Mouse (Mus musculus) MEL (cell line): Measurements from ENCODE around the gene Cstl1. TPM values are rescaled to one million over a fixed set of nuclear protein-coding genes. Genes with fewer than 3 reads are reported as not detected.

Source experiments
- DNase-seq: peaks from one replicate; pipeline ENCODE4 v3.0.0; 2011; ENCODE audit warnings: low read depth, low spot score
- H3K27ac ChIP-seq: 2 replicates; pipeline ENCODE4 v1.5.1; 2012; ENCODE audit warnings: low read depth, mild to moderate bottlenecking, control low read depth, low read length, moderate library complexity; ENCODE audit not compliant: control insufficient read depth
- H3K27me3 ChIP-seq, 2 experiments: fragments of 150-350 bp in 1 of 2; sonication (generic) in 1 of 2; 2 replicates each; pipeline ENCODE4 v1.6.1; 2012; ENCODE audit warnings: low read length in 2 of 2, mild to moderate bottlenecking in 2 of 2, improper control_type of control experiment in 1 of 2, moderate library complexity in 1 of 2; ENCODE audit not compliant: insufficient read depth in 2 of 2, control insufficient read depth in 1 of 2
- H3K36me3 ChIP-seq, 2 experiments: 2 replicates each; pipeline ENCODE4 v1.6.1; 2012 to 2014; ENCODE audit warnings: low read length in 2 of 2, improper control_type of control experiment in 1 of 2, inconsistent platforms in 1 of 2, mild to moderate bottlenecking in 1 of 2; ENCODE audit not compliant: insufficient read depth in 2 of 2, control insufficient read depth in 1 of 2
- H3K4me1 ChIP-seq, 2 experiments: fragments of 150-350 bp in 1 of 2; sonication (generic) in 1 of 2; 2 replicates each; pipeline ENCODE4 v1.6.1; 2012; ENCODE audit warnings: low read length in 2 of 2, improper control_type of control experiment in 1 of 2, mild to moderate bottlenecking in 1 of 2; ENCODE audit not compliant: insufficient read depth in 2 of 2, control insufficient read depth in 1 of 2
- H3K4me3 ChIP-seq, 2 experiments: fragments of 150-350 bp in 1 of 2; sonication (generic) in 1 of 2; 2 replicates each; pipeline ENCODE4 v1.5.1; 2012; ENCODE audit warnings: low read depth in 2 of 2, low read length in 2 of 2, mild to moderate bottlenecking in 2 of 2, moderate library complexity in 2 of 2, control low read depth in 1 of 2, improper control_type of control experiment in 1 of 2; ENCODE audit not compliant: control insufficient read depth in 1 of 2, insufficient read depth in 1 of 2
- H3K79me2 ChIP-seq: 2 replicates; pipeline ENCODE4 v1.6.1; 2012; ENCODE audit warnings: mild to moderate bottlenecking, low read length, moderate library complexity; ENCODE audit not compliant: control insufficient read depth, poor library complexity, insufficient read depth
- H3K9ac ChIP-seq: 2 replicates; pipeline ENCODE4 v1.6.1; 2012; ENCODE audit warnings: low read depth, mild to moderate bottlenecking, control low read depth, low read length, moderate library complexity; ENCODE audit not compliant: control insufficient read depth, poor library complexity, severe bottlenecking
- H3K9me3 ChIP-seq: fragments of 150-350 bp; sonication (generic); replicated peaks from 2 replicates; pipeline ENCODE4 v1.6.1; 2012; ENCODE audit warnings: mild to moderate bottlenecking, low read length, improper control_type of control experiment, moderate library complexity; ENCODE audit not compliant: insufficient read depth
- BHLHE40 ChIP-seq: IDR thresholded peaks from 2 replicates; pipeline ENCODE4 v1.6.1; 2012; ENCODE audit warnings: low read depth, mild to moderate bottlenecking, inconsistent platforms, low read length, improper control_type of control experiment, borderline replicate concordance
- CHD1 ChIP-seq: IDR thresholded peaks from 2 replicates; pipeline ENCODE4 v1.6.1; 2012; ENCODE audit warnings: low read depth, mild to moderate bottlenecking, inconsistent platforms, low read length, improper control_type of control experiment
- CHD2 ChIP-seq: IDR thresholded peaks from 2 replicates; pipeline ENCODE4 v1.6.1; 2011; ENCODE audit warnings: low read length, improper control_type of control experiment
- ELF1 ChIP-seq: IDR thresholded peaks from 2 replicates; pipeline ENCODE4 v1.6.1; 2014; ENCODE audit warnings: low read depth, mild to moderate bottlenecking, inconsistent platforms, low read length, improper control_type of control experiment, moderate library complexity
- EP300 ChIP-seq, 2 experiments: IDR thresholded peaks; 2 replicates each; pipeline ENCODE4 v1.6.1; 2011; ENCODE audit warnings: improper control_type of control experiment in 2 of 2, low read length in 2 of 2, low read depth in 1 of 2, mild to moderate bottlenecking in 1 of 2
- ETS1 ChIP-seq: IDR thresholded peaks from 2 replicates; pipeline ENCODE4 v1.6.1; 2012; ENCODE audit warnings: low read depth, mild to moderate bottlenecking, inconsistent platforms, low read length, improper control_type of control experiment, moderate library complexity
- GABPA ChIP-seq: IDR thresholded peaks from 2 replicates; pipeline ENCODE4 v1.6.1; 2012; ENCODE audit warnings: low read depth, mild to moderate bottlenecking, inconsistent platforms, low read length, improper control_type of control experiment, moderate library complexity
- KAT2A ChIP-seq: conservative IDR thresholded peaks from 2 replicates; pipeline ENCODE4 v1.6.1; 2012; ENCODE audit warnings: low read depth, low read length, improper control_type of control experiment, inconsistent platforms
- MAX ChIP-seq: IDR thresholded peaks from 2 replicates; pipeline ENCODE4 v1.6.1; 2011; ENCODE audit warnings: low read length, improper control_type of control experiment
- MEF2A ChIP-seq: IDR thresholded peaks from 2 replicates; pipeline ENCODE4 v1.6.1; 2014; ENCODE audit warnings: low read depth, mild to moderate bottlenecking, inconsistent platforms, low read length, improper control_type of control experiment; ENCODE audit not compliant: poor library complexity, insufficient replicate concordance, severe bottlenecking; ENCODE audit errors: extremely low read depth
- MXI1 ChIP-seq: IDR thresholded peaks from 2 replicates; pipeline ENCODE4 v1.6.1; 2011; ENCODE audit warnings: mild to moderate bottlenecking, low read depth, low read length, improper control_type of control experiment
- MYB ChIP-seq: IDR thresholded peaks from 2 replicates; pipeline ENCODE4 v1.6.1; 2011; ENCODE audit warnings: mild to moderate bottlenecking, low read depth, low read length, improper control_type of control experiment
- MYC ChIP-seq: IDR thresholded peaks from 2 replicates; pipeline ENCODE4 v1.6.1; 2011; ENCODE audit warnings: low read depth, mild to moderate bottlenecking, low read length, improper control_type of control experiment, moderate library complexity
- NELFE ChIP-seq: IDR thresholded peaks from 2 replicates; pipeline ENCODE4 v1.6.1; 2011; ENCODE audit warnings: low read depth, low read length, improper control_type of control experiment
- RAD21 ChIP-seq: IDR thresholded peaks from 2 replicates; pipeline ENCODE4 v1.6.1; 2011; ENCODE audit warnings: mild to moderate bottlenecking, low read depth, low read length, improper control_type of control experiment
- RCOR1 ChIP-seq: IDR thresholded peaks from 2 replicates; pipeline ENCODE4 v1.6.1; 2012; ENCODE audit warnings: low read depth, mild to moderate bottlenecking, inconsistent platforms, low read length, improper control_type of control experiment
- SIN3A ChIP-seq: IDR thresholded peaks from 2 replicates; pipeline ENCODE4 v1.6.1; 2012; ENCODE audit warnings: low read length, improper control_type of control experiment, inconsistent platforms
- SMC3 ChIP-seq: IDR thresholded peaks from 2 replicates; pipeline ENCODE4 v1.6.1; 2011; ENCODE audit warnings: low read depth, low read length, improper control_type of control experiment
- TAL1 ChIP-seq: IDR thresholded peaks from 2 replicates; pipeline ENCODE4 v1.6.1; 2012; ENCODE audit warnings: mild to moderate bottlenecking, inconsistent platforms, low read length, moderate library complexity, mixed read lengths
- TBP ChIP-seq: IDR thresholded peaks from 2 replicates; pipeline ENCODE4 v1.8.0; 2011; ENCODE audit warnings: low read depth, low read length, improper control_type of control experiment
- UBTF ChIP-seq: IDR thresholded peaks from 2 replicates; pipeline ENCODE4 v1.6.1; 2012; ENCODE audit warnings: low read depth, mild to moderate bottlenecking, inconsistent platforms, low read length, improper control_type of control experiment, moderate library complexity, borderline replicate concordance; ENCODE audit not compliant: insufficient read depth
- ZC3H11A ChIP-seq: IDR thresholded peaks from 2 replicates; pipeline ENCODE4 v1.6.1; 2012; ENCODE audit warnings: low read depth, mild to moderate bottlenecking, inconsistent platforms, low read length, improper control_type of control experiment
- ZMIZ1 ChIP-seq: IDR thresholded peaks from 2 replicates; pipeline ENCODE4 v1.6.1; 2012; ENCODE audit warnings: low read depth, mild to moderate bottlenecking, inconsistent platforms, low read length, improper control_type of control experiment, moderate library complexity
- ZNF384 ChIP-seq: IDR thresholded peaks from 2 replicates; pipeline ENCODE4 v1.6.1; 2012; ENCODE audit warnings: low read depth, mild to moderate bottlenecking, inconsistent platforms, low read length, improper control_type of control experiment
- polyA plus RNA-seq, 2 experiments: library from polyadenylated mRNA; stranded (reverse) in 1 of 2; unstranded in 1 of 2; fragments of >175 nt in 1 of 2; fragments of >200 nt in 1 of 2; gene quantifications; 2 replicates each; pipeline versions ENCODE4 v1.2.1 to v1.2.4; 2012; ENCODE audit warnings: low replicate concordance in 2 of 2, low read depth in 1 of 2; ENCODE audit not compliant: insufficient read length in 2 of 2, insufficient read depth in 1 of 2, missing spikeins in 1 of 2
- total RNA-seq: library from RNA; depleted of rRNA; stranded (reverse); fragments of 300-350 nt; gene quantifications from 2 replicates; pipeline ENCODE4 v1.2.3, GENCODE M21; 2012

Cstl1 gene
- total and polyA plus RNA-seq, 3 experiments, result not detected

DNA sequence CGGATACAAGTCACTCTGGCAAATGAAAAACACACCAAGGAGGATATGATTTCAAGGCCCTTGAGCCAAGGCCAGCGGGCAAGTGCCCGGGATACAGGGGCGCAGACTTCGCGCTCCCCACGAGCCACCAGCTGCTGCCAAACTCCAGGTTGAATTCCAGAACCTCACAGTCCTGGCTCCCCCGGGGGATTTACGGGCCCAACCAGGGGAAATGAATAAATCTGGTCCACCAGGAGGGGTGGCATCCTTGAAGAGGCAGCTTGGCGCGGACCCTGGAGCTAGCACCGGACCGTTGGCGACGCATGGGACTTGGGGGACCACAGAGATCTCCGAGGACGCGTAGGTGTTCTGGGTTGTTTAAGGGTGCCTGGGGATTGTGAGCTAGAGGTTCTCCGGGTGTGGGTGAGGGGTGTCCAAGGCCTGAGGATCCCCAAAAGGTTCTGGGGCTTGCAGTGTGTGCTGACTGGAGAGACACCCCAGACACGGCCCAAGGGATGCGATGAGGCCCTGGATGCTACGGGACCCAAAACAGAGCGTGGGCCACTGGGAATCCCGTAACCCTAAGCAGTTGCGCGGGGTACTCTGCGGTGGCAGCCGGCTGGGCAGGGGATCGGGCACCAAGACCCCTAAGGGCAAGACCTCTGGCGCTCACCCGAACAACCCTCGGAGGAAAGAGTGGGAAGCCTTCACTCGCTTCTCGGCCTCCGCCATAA lies 18.4 kb upstream of the Cstl1 start:
- H3K4me3 ChIP-seq, result no peak overlapping the region
- H3K27me3 ChIP-seq, result no peaks in the 10 kb centered on the region
- no peaks in the 10 kb centered on the region for H3K4me1 ChIP-seq
- TF ChIP-seq SMC3, result no peak
- TF ChIP-seq TAL1, result no peak
- TF ChIP-seq ETS1, result no peak
- no peak for TF ChIP-seq ZNF384
- no peak for TF ChIP-seq MYC
- no peak for TF ChIP-seq MYB
- TF ChIP-seq ELF1, result no peak
- no peak for TF ChIP-seq ZMIZ1
- no peak for TF ChIP-seq MAX
- TF ChIP-seq NELFE, result no peak
- no peak for TF ChIP-seq MEF2A
- TF ChIP-seq MXI1, result no peak
- TF ChIP-seq EP300 (IDR thresholded peaks at IDR 0.05; ENCODE audit: low read depth in 1 of 2, low read length in 2 of 2), result no peak
- TF ChIP-seq GABPA, result no peak
- no peak for TF ChIP-seq UBTF
- H3K9me3 ChIP-seq, result no peaks in the 10 kb centered on the region
- H3K27ac ChIP-seq, result no peak overlapping the region
- no peak overlapping the region for H3K9ac ChIP-seq
- no peaks in the 10 kb centered on the region for H3K79me2 ChIP-seq
- no peaks in the 10 kb centered on the region for H3K36me3 ChIP-seq
- DNase-seq, result no peak

DNA sequence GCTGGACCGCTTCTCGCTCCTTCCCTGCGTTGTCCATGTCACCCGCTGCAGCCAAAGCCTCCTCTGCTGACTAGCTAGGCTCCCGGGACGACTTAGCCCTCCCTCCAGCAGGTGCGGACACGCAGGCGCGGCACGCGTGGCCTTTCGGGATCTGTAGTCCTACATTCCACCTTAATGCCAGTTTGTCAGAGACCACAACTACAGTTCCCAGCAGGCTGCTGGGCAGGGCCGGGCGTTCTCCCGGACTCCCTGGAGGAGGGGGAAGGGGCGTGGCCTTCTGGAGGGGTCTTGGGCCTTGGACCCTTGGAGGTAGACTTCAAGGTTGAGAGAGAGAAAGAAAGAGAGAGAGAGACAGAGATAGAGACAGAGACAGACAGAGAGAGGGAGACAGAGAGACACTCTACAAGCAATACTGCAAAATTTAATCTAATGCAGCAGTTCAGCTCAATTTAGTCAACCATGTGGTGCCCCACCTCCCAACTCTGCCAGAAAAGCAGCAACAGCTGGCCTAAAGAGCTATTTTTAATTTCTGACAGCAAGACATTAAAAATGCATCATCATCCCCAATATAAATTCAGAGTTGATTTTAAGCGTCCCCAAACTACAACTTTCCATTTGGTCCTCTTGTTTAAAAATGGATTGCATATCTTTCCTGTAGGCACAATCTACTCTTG lies 17.7 kb upstream of the Cstl1 start, which contains the start of gene Napb:
TSS of gene Napb (minus strand) at position 141 of the 674 bp plus-strand sequence.
- Histone ChIP-seq H3K4me3 (no peak within 1 kb of the TSS), H3K27ac (no peak within 1 kb of the TSS), H3K9me3 (no peaks in the 10 kb centered on the region), H3K9ac (no peak within 1 kb of the TSS), H3K79me2 (no peaks in the 10 kb centered on the region), H3K36me3 (no peaks in the 10 kb centered on the region), H3K4me1 (no peaks in the 10 kb centered on the region), H3K27me3 (no peaks in the 10 kb centered on the region)
- no peak for DNase-seq
- TF ChIP-seq ZC3H11A, result no peak
- TF ChIP-seq TBP, result no peak
- TF ChIP-seq BHLHE40, result no peak
- TF ChIP-seq RCOR1, result no peak
- TF ChIP-seq UBTF, result no peak
- no peak for TF ChIP-seq CHD1
- no peak for TF ChIP-seq CHD2
- no peak for TF ChIP-seq KAT2A
- TF ChIP-seq SIN3A, result no peak
- TF ChIP-seq EP300 (IDR thresholded peaks at IDR 0.05; ENCODE audit: low read depth in 1 of 2, low read length in 2 of 2), result no peak
- TF ChIP-seq RAD21, result no peak
- no peak for TF ChIP-seq MAX
- no peak for TF ChIP-seq ELF1
- TF ChIP-seq MYC, result no peak
